Mouse (Mus musculus) skeletal muscle tissue, adult 2 months (tissue): ENCODE data around the gene Anxa6.

Experiments used
- DNase-seq: peaks from one replicate; pipeline ENCODE4 v3.0.0-alpha.2; 2012; ENCODE audit warnings: low read depth, low spot score

The Anxa6 gene

DNA sequence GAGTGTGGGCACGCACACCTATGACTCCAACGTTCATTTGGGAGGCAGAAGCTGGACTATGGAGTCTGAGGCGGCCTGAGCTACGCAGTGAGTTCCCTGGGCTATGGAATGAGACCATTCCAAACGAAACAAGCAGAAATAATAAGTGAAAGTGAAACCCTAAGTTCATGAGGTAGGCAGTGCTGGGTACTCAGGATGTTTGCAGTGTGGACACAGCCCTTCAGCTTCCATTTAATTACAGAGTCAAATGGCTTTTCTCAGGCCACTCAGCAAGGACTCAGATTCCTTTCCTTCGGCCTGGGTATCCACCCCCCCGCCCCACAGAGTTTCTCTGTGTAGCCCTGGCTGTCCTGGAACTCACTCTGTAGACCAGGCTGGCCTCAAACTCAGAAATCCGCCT is 103.5 kb downstream of the Anxa6 start:
- no peak for DNase-seq

- no peak for DNase-seq
Observed at GRCm38 (mm10) chr11:54929290-54929689, 104.0 kb downstream of the Anxa6 start.
